Mouse (Mus musculus) spleen, postnatal 4 days (tissue): Measurements from ENCODE around the gene Sv2c.

Source experiments
- DNase-seq, 2 experiments: peaks; one replicate each; pipeline ENCODE4 v3.0.0; 2022; ENCODE audit warnings: low spot score in 2 of 2

The Sv2c gene

DNA sequence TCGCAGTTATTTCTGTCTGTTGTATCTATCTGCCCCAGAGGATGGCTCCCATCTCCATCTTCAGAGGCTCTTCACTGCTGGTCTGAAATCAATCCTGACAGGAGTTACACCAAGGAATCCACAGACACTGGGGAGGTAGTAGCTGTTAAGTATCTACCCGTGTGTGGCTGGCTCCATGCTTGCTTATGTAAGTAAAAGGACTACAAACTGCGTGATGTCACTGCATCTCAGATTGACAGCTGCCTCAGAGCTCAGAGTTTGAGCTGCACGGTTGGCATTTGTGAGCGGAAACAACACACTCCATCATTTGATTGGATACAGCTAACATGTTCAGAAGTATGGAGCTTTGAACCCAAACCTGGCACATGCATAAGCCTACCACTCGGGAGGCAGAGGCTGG lies 187.8 kb downstream of the Sv2c start:
- peak in 1 of 2 experiments; percentile 43 for DNase-seq

DNA sequence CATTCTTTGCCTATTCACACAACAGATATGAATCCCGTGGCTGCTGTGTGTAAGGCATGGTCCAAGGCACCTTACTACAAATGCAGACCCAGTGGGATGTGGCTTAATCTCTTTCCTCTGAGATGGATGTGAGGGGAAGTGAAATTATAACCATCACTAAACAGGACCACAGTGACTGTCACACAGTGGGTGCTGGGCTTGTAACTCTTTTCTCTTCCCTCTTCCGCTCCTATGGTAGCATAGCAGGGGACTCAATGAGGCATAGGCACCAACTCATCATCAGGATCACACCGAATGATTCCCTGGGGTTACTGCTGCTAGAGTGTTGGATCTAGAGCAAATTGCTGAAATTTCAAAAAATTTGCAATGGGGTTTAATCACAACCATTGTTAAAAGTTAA lies 188.5 kb downstream of the Sv2c start:
- peak in 1 of 2 experiments; percentile 29 for DNase-seq

DNA sequence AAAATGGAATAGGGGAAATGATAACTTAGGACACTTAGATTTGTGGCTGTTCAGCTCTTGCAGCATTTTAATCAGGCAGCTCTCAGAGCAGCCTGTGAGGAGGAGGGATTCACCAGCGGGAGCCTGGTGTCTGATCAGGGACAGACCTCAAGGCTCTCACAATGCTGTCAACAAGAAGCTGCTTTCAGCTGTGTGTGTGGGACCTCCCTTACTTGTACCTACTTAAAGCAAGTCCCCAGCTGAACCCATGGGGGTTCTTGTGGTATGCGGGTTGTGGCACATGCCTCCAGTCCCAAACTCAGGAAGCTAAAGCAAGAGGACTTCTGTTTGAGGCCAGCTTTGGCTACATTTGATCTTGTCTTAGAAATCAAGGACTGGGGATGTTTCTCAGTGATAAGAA lies 189.8 kb downstream of the Sv2c start:
- peak in 1 of 2 experiments; percentile 55 for DNase-seq

DNA sequence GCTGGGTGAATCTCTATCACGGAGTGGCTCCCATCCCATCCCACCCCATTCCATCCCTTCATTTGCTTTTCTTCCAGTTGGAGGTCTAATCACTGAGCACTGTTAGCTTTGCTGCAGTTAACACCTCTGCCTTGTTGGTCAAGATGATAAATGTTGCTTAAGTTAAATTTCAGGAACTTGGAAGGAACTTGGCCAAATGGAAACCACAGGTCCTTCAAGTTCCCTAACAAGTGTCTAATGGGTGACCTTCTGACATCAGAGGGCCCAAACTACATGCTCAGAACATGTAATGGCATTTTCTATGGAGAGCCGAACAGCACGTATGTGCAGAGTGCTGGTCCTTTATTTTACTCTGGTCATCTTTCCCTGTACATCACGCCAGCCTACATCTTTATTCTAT lies 190.5 kb downstream of the Sv2c start:
- peak in 1 of 2 experiments; percentile 38 for DNase-seq

DNA sequence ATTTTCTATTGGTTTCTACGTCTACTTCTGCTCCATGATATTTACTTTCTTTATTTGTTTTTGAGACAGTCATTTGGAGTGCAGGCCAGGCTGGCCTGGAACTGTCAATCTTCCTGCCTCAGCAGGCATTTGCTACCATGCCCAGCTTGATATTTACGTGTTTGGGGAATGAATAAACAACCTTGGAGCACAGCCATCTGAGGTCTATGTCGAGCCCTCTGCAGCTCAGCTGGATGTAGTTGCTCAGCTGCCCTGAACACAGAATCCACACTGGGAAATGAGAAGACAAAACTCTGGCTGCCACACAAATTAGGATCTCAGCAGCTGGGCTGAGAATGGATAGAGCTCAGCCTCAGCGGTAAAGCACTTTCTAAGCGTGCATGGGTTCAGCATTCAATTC lies 191.6 kb downstream of the Sv2c start:
- DNase-seq, result peak in 1 of 2 experiments; percentile 43

DNA sequence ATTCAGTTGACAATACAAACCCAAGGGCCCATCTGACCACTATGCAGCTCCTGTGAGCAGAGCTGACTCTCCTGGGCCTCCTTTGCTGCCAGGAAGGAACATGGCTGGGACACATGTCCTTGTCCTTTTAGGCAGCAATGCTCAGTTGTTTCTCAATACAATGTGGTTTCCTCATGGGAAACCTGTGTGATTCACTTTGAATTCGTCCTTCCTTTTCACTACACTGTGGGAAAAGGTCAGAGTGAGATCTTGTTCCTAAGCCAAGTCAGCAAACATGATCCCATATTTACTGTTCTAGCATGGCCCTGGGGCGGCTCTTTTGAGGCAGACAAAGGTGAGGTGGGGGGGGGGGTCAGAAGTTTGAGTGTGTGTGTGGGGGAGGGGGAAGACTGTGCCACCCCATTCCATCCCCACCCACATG lies 208.2 kb downstream of the Sv2c start:
- peak in 1 of 2 experiments; percentile 7 for DNase-seq

DNA sequence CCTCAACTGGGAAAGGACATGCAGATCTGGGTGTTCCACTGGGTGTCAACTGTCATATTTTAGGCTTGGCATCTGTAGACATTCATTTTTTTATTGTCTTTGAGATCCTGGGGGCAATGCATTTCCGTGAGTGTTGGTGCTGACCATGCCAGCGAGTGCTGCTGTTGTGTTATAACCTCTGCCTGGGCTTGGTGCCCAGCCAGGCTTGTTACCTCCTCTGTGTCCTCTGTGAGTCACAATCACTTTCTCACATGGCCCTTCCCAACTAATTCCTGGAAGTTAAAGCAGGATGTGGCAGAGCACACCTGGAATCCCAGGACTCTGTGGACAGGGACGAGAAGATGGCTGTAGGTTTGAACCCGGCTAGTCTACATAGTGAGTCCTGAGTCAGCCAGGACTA lies 209.8 kb downstream of the Sv2c start:
- peak in 1 of 2 experiments; percentile 27 for DNase-seq

DNA sequence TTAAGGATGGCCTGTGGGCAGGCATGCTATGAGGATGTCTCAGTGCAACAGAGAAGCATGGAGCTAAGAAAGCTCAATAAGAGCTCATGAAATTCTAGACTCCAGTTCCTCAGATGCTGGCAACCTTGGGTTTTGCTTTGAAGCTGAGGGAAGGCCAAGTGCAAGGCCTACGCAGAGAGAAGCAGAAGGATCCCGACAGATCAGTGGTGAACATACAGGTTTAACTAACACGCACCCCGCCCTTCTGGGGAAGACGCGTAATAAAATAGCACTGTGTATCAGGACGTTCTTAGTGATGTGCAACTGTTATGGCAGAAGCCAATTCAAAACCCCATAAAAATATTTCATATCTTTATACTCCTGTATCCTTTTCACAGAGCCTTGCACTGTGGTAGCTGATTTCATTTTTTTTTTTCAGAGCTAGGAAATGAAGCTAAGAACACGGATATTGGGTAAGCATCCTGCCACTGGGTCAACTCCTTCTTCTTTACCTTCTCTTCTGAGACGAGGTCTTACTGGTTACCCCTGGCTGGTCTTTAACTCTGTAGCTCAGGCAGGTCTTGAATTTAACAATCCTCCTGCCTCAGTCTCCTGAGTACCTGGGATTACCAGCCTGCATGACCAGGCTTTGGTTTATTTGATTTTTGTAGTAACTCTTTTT lies 213.6 kb downstream of the Sv2c start:
- peak in 1 of 2 experiments; percentile 51 for DNase-seq

DNA sequence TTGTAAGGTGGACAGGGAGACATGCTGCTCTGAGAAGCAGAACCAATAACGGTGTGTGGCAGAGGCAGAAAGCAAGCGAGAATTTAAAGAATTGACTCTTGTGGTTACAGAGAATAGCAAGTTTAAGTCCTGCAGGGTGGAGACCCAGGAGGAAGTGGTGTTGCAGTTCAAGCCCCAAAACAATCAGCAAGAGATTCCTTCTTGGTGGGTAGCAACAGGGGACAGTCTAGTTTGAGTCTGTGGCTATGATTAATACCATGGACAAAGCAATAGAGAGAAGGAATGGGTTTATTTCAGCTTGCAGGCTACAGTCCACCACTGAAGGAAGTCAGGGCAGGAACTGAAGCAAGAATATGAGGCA lies 219.4 kb downstream of the Sv2c start:
- DNase-seq, result peak in 1 of 2 experiments; percentile 26

DNA sequence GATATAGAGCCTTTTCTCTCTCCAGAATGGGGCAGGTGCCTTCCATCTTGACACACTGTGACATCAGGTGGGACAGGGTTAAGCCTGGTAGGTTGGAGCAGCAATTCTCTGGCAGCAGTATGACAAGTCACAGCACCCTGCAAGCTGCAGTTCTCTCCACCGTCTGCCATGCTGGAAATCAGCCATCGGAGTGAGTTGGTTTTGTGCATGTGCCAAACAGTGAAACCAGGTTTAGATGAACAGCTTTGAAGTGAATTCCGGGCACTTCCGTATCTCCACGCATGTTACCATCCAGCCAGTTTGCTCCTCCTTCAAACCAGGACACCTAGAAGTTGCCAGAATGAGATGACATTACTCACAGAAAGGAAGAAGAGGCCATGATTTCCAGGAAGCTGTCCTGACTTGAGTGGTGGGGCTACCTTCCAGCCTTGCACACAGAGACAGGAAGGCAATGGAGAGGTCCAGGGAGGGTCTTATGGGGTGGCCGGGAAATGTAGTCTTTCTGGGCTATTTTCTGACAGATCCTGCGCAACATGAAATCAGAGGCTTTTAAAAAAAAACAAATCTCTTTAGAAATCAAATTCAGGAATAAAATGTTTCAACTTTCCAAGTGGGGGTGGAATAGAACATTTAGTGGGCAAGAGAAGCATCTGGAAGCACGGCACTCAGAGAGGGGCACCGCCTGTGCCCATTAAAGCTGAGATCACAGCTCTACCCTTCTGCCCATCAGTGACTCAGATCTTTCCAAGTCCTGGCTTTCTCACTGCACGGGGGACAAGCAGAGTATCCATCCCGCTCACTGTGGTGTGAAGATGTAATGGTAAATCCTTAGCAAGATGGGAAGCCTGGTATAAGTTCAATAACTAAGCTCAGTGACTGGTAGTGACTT lies 220.0 kb downstream of the Sv2c start:
- DNase-seq, result peak in 1 of 2 experiments; percentile 49

DNA sequence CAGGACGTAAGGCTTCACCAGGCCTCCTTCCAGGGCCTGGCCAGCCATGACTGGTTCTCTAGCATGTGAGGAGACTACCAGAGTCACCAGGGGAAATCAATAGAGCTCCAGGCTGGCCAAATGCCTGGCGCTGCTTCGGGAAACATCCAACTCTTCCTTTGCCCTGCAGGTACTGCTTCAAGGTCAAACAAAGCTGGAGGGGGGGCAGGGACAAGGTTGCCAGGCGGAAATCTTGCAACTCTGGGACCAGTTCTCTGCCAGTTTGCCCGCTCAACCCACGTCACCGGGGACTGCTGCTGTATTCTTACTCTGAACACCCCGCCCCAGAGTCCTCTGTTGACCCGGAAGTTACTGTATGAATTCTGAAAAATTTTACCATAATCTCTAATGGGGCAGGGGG lies 222.1 kb downstream of the Sv2c start:
- DNase-seq, result peak in 1 of 2 experiments; percentile 53

DNA sequence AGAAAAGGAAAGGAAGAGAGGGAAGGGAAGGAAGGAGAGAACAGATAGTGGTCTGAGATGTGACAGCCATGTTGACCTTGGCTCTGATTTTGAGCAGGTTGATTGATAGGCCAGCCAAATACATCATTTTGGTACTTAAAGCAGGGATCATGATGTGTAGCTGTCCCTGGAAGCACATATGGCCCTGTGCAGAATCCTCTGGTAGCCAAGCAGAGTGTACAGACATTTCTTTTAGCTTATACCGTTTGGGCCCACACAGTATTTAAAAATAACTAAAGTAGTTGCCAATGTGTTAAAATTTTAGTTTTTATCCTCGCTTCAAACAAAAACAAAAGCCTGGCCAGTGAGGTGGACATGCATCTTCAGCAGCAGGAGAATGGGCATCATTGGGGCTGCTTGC lies 223.1 kb downstream of the Sv2c start:
- peak in 1 of 2 experiments; percentile 5 for DNase-seq
